Mouse (Mus musculus): Measurements from ENCODE around the gene Fxyd6.

GRCm38 (mm10) chr9:45383883-45384282 lies 13.9 kb downstream of the Fxyd6 start:
- TF ChIP-seq EP300 (IDR thresholded peaks at IDR 0.05; ENCODE audit: low read length) (no peak), CTCF (conservative IDR thresholded peaks at IDR 0.05 in 1 of 2, IDR thresholded peaks at IDR 0.05 in 1 of 2; ENCODE audit: low read depth in 2 of 2, low read length in 2 of 2) (no peak), MXI1 (IDR thresholded peaks at IDR 0.05; ENCODE audit: low read depth, low read length) (no peak), POLR2AphosphoS2 (IDR thresholded peaks at IDR 0.05; ENCODE audit: low read depth, low read length) (no peak), TBP (conservative IDR thresholded peaks at IDR 0.05; ENCODE audit: low read depth, low read length) (no peak), JUN (IDR thresholded peaks at IDR 0.05; ENCODE audit: insufficient read depth, low read depth, low read length) (no peak), SIN3A (IDR thresholded peaks at IDR 0.05; ENCODE audit: low read length) (no peak), ZC3H11A (IDR thresholded peaks at IDR 0.05; ENCODE audit: low read depth, low read length) (no peak), USF1 (IDR thresholded peaks at IDR 0.05; ENCODE audit: low read depth, low read length) (no peak), RCOR1 (conservative IDR thresholded peaks at IDR 0.05; ENCODE audit: low read depth, low read length) (no peak), MAX (IDR thresholded peaks at IDR 0.05; ENCODE audit: low read length) (no peak), ZKSCAN1 (IDR thresholded peaks at IDR 0.05; ENCODE audit: borderline replicate concordance, low read depth, low read length) (no peak)

All from CH12.LX (cell line).